Mouse (Mus musculus) heart, embryonic 16.5 days (tissue): ENCODE data around the gene Mcm7. TPM values are rescaled to one million over a fixed set of nuclear protein-coding genes. Genes with fewer than 3 reads are reported as not detected.

ENCODE experiments used
- ATAC-seq: fragments of 200-750 bp; cut with Nextera tagmentation; replicated peaks from 2 replicates; pipeline ENCODE4 v1.8.0; 2017; ENCODE audit warnings: moderate number of reproducible peaks; ENCODE audit not compliant: insufficient read depth, low FRiP score; ENCODE audit errors: extremely low read depth
- H3K27ac ChIP-seq: fragments of 300-500 bp; sonication (generic); 2 replicates; pipeline ENCODE4 v1.5.1; 2014; ENCODE audit warnings: mild to moderate bottlenecking, low read length, control low read depth, moderate library complexity
- H3K27me3 ChIP-seq: fragments of 300-500 bp; sonication (generic); 2 replicates; pipeline ENCODE4 v1.6.1; 2014; ENCODE audit warnings: low read length, mixed read lengths; ENCODE audit not compliant: control insufficient read depth, insufficient read depth
- H3K36me3 ChIP-seq: fragments of 300-500 bp; sonication (generic); 2 replicates; pipeline ENCODE4 v1.6.1; 2014; ENCODE audit not compliant: control insufficient read depth, insufficient read depth
- H3K4me1 ChIP-seq: fragments of 300-500 bp; sonication (generic); 2 replicates; pipeline ENCODE4 v1.6.1; 2014; ENCODE audit warnings: low read length, mixed read lengths; ENCODE audit not compliant: control insufficient read depth, insufficient read depth
- H3K4me2 ChIP-seq: fragments of 300-500 bp; sonication (generic); 2 replicates; pipeline ENCODE4 v1.6.1; 2014; ENCODE audit warnings: low read depth, mild to moderate bottlenecking, control low read depth, low read length
- H3K4me3 ChIP-seq: fragments of 300-500 bp; sonication (generic); 2 replicates; pipeline ENCODE4 v1.5.1; 2014; ENCODE audit warnings: mild to moderate bottlenecking, control low read depth, low read length
- H3K9ac ChIP-seq: fragments of 300-500 bp; sonication (generic); 2 replicates; pipeline ENCODE4 v1.6.1; 2014; ENCODE audit warnings: low read length, control low read depth
- H3K9me3 ChIP-seq: fragments of 300-500 bp; sonication (generic); replicated peaks from 2 replicates; pipeline ENCODE4 v1.6.1; 2016; ENCODE audit warnings: low read length; ENCODE audit not compliant: control insufficient read depth
- WGBS: fragments of 180-500 bp; shearing (Covaris S2); extraction: QIAGEN DNeasy Blood & Tissue Kit; methylation state at CpG from one replicate; pipeline ENCODE4 v1.1.7; 2014; 5-methylcytosine and 5-hydroxymethylcytosine counted together
- polyA plus RNA-seq: library from polyadenylated mRNA; unstranded; fragments of >200 nt; fragmentation: Nextera tagmentation; extraction: Ambion mirVana; gene quantifications from 2 replicates; pipeline ENCODE4 v1.2.1, GENCODE M21; 2015

Gene Mcm7
- polyA plus RNA-seq, 1 experiment from 2014 or later: 126 TPM

- ATAC-seq: peak; percentile 84
- 7% methylated on average over 54 of the region's 54 CpGs for WGBS
- H3K4me2 ChIP-seq: peak within 1 kb of the TSS; percentile 94
Observed at GRCm38 (mm10) chr5:138193771-138194727, 21.8 kb upstream of the Mcm7 start, which contains the start of gene Mblac1. TSS of gene Mblac1 (plus strand) at chr5:138194314.

GRCm38 (mm10) chr5:138187661-138188306, 15.6 kb upstream of the Mcm7 start:
- under 1% methylated on average over 10 of the region's 10 CpGs for WGBS

More at GRCm38 (mm10) chr5:138193771-138194727, 21.8 kb upstream of the Mcm7 start, which contains the start of gene Mblac1:
- no peaks in the 10 kb centered on the region for H3K27me3 ChIP-seq
- H3K9me3 ChIP-seq: no peaks in the 10 kb centered on the region
- peak within 1 kb of the TSS; percentile 80 for H3K4me3 ChIP-seq
- H3K36me3 ChIP-seq: 0 out of 2 replicates have a peak, but pooled peaks cover 2% of the 10 kb centered on the region
- H3K9ac ChIP-seq: peak within 1 kb of the TSS; percentile 92
- peak within 1 kb of the TSS; percentile 88 for H3K27ac ChIP-seq
- peaks cover 10% of the 10 kb centered on the region for H3K4me1 ChIP-seq

GRCm38 (mm10) chr5:138186950-138187638, 14.9 kb upstream of the Mcm7 start, which contains the start of the genes Taf6 and Cnpy4:
TSS of gene Taf6 (minus strand) at chr5:138187451.
TSS of gene Cnpy4 (plus strand) at chr5:138187485.
- under 1% methylated on average over 31 of the region's 31 CpGs for WGBS
- H3K4me1 ChIP-seq: peaks cover 14% of the 10 kb centered on the region
- ATAC-seq: peak; percentile 87
- no peaks in the 10 kb centered on the region for H3K27me3 ChIP-seq
- H3K9me3 ChIP-seq: no peaks in the 10 kb centered on the region
- H3K27ac ChIP-seq: peak within 1 kb of the TSS; percentile 83
- H3K4me3 ChIP-seq: peak within 1 kb of the TSS; percentile 70
- peak within 1 kb of the TSS; percentile 94 for H3K9ac ChIP-seq
- peak within 1 kb of the TSS; percentile 61 for H3K4me2 ChIP-seq
- H3K36me3 ChIP-seq: peaks cover 12% of the 10 kb centered on the region

More at GRCm38 (mm10) chr5:138187661-138188306, 15.6 kb upstream of the Mcm7 start:
- peaks cover 14% of the 10 kb centered on the region for H3K4me1 ChIP-seq
- peak overlapping the region; percentile 70 for H3K4me3 ChIP-seq
- H3K9me3 ChIP-seq: no peaks in the 10 kb centered on the region
- peak; percentile 81 for ATAC-seq
- peak overlapping the region; percentile 61 for H3K4me2 ChIP-seq
- H3K9ac ChIP-seq: peak overlapping the region; percentile 94
- H3K27me3 ChIP-seq: no peaks in the 10 kb centered on the region
- peaks cover 12% of the 10 kb centered on the region for H3K36me3 ChIP-seq
- peak overlapping the region; percentile 83 for H3K27ac ChIP-seq

- Histone ChIP-seq H3K27ac (no peak overlapping the region), H3K4me3 (no peak overlapping the region), H3K4me2 (peak overlapping the region; percentile 87), H3K4me1 (peaks cover 17% of the 10 kb centered on the region), H3K9me3 (no peaks in the 10 kb centered on the region), H3K9ac (no peak overlapping the region), H3K36me3 (peaks cover 30% of the 10 kb centered on the region), H3K27me3 (no peaks in the 10 kb centered on the region)
- WGBS: 71% methylated on average over 3 of the region's 3 CpGs
- no peak for ATAC-seq
Observed at GRCm38 (mm10) chr5:138173217-138173616, 995 bp upstream of the Mcm7 start.

- under 1% methylated on average over 47 of the region's 47 CpGs for WGBS
- Histone ChIP-seq H3K36me3 (peaks cover 32% of the 10 kb centered on the region), H3K9ac (peak overlapping the region; percentile 76), H3K27me3 (no peaks in the 10 kb centered on the region), H3K4me2 (peak overlapping the region; percentile 87), H3K4me3 (peak overlapping the region; percentile 88), H3K9me3 (no peaks in the 10 kb centered on the region), H3K4me1 (peaks cover 17% of the 10 kb centered on the region), H3K27ac (peak overlapping the region; percentile 96)
- ATAC-seq: peak; percentile 84
Observed at GRCm38 (mm10) chr5:138170936-138171561, 1.2 kb downstream of the Mcm7 start.

GRCm38 (mm10) chr5:138165594-138165993, 6.6 kb downstream of the Mcm7 start:
- no peak overlapping the region for H3K27ac ChIP-seq
- H3K4me3 ChIP-seq: no peak overlapping the region
- 75% methylated on average over 8 of the region's 8 CpGs for WGBS
- ATAC-seq: no peak
- H3K9ac ChIP-seq: no peak overlapping the region
- no peaks in the 10 kb centered on the region for H3K27me3 ChIP-seq
- H3K9me3 ChIP-seq: no peaks in the 10 kb centered on the region
- H3K4me2 ChIP-seq: no peak overlapping the region
- H3K36me3 ChIP-seq: peaks cover 56% of the 10 kb centered on the region
- H3K4me1 ChIP-seq: peaks cover 19% of the 10 kb centered on the region

GRCm38 (mm10) chr5:138163610-138164009, 8.6 kb downstream of the Mcm7 start:
- no peak for ATAC-seq
- Histone ChIP-seq H3K4me1 (peaks cover 15% of the 10 kb centered on the region), H3K4me3 (no peak overlapping the region), H3K9ac (no peak overlapping the region), H3K27me3 (no peaks in the 10 kb centered on the region), H3K9me3 (no peaks in the 10 kb centered on the region), H3K36me3 (peaks cover 54% of the 10 kb centered on the region), H3K4me2 (no peak overlapping the region), H3K27ac (no peak overlapping the region)
- WGBS: 73% methylated on average over 10 of the region's 10 CpGs

GRCm38 (mm10) chr5:138163046-138163445, 9.2 kb downstream of the Mcm7 start:
- Histone ChIP-seq H3K36me3 (peaks cover 51% of the 10 kb centered on the region), H3K4me1 (peaks cover 15% of the 10 kb centered on the region), H3K27ac (no peak overlapping the region), H3K4me3 (no peak overlapping the region), H3K27me3 (no peaks in the 10 kb centered on the region), H3K9me3 (no peaks in the 10 kb centered on the region), H3K9ac (no peak overlapping the region), H3K4me2 (no peak overlapping the region)
- WGBS: 65% methylated on average over 6 of the region's 6 CpGs
- no peak for ATAC-seq
